Mouse (Mus musculus) monocyte, adult 5-6 weeks (primary cell): ENCODE results near the gene H2afy. TPM values are rescaled to one million over a fixed set of nuclear protein-coding genes. Genes with fewer than 3 reads are reported as not detected.

Experiments
- ATAC-seq: fragments of 153-309, 156-312 bp; replicated peaks from 2 replicates; pipeline ENCODE4 v1.8.0; 2017; ENCODE audit warnings: mild to moderate bottlenecking; ENCODE audit not compliant: low TSS enrichment, insufficient number of reproducible peaks, severe bottlenecking, poor library complexity, low FRiP score
- total RNA-seq: library from RNA; stranded (forward); fragments of 200-1000, 200-491, 200-594 nt; gene quantifications from 3 replicates; pipeline ENCODE4 v1.2.3, GENCODE M21; 2017

The H2afy gene
- total RNA-seq, 1 experiment from 2014 or later: 218 TPM

GRCm38 (mm10) chr13:56090597-56090996, 45.6 kb downstream of the H2afy start:
- ATAC-seq: no peak

GRCm38 (mm10) chr13:56088602-56089001, 47.6 kb downstream of the H2afy start:
- no peak for ATAC-seq

GRCm38 (mm10) chr13:56087936-56088335, 48.2 kb downstream of the H2afy start:
- ATAC-seq: no peak

- no peak for ATAC-seq
Measured at GRCm38 (mm10) chr13:56084146-56084905, 51.8 kb downstream of the H2afy start.

- ATAC-seq: no peak
Measured at GRCm38 (mm10) chr13:56081656-56082055, 54.5 kb downstream of the H2afy start.

GRCm38 (mm10) chr13:56079616-56080015, 56.5 kb downstream of the H2afy start:
- ATAC-seq: no peak

GRCm38 (mm10) chr13:56078724-56079262, 57.4 kb downstream of the H2afy start:
- ATAC-seq: no peak

- no peak for ATAC-seq
Measured at GRCm38 (mm10) chr13:56075930-56076329, 60.2 kb downstream of the H2afy start.

GRCm38 (mm10) chr13:56073186-56073585, 63.0 kb downstream of the H2afy start:
- ATAC-seq: no peak

- no peak for ATAC-seq
Measured at GRCm38 (mm10) chr13:56072268-56072607, 63.9 kb downstream of the H2afy start.

GRCm38 (mm10) chr13:56071586-56072267, 64.4 kb downstream of the H2afy start:
- no peak for ATAC-seq

GRCm38 (mm10) chr13:56069643-56070042, 66.5 kb downstream of the H2afy start:
- ATAC-seq: no peak

- ATAC-seq: no peak
Measured at GRCm38 (mm10) chr13:56068517-56068916, 67.6 kb downstream of the H2afy start.

GRCm38 (mm10) chr13:56066904-56067303, 69.3 kb downstream of the H2afy start:
- no peak for ATAC-seq

GRCm38 (mm10) chr13:56066152-56066551, 70.0 kb downstream of the H2afy start:
- no peak for ATAC-seq

GRCm38 (mm10) chr13:56057761-56058160, 78.4 kb downstream of the H2afy start:
- ATAC-seq: no peak

GRCm38 (mm10) chr13:56055720-56056119, 80.4 kb downstream of the H2afy start:
- no peak for ATAC-seq

- ATAC-seq: no peak
Measured at GRCm38 (mm10) chr13:56054089-56054488, 82.1 kb downstream of the H2afy start.

GRCm38 (mm10) chr13:56052781-56053180, 83.4 kb downstream of the H2afy start:
- no peak for ATAC-seq

- ATAC-seq: no peak
Measured at GRCm38 (mm10) chr13:56050246-56050645, 85.9 kb downstream of the H2afy start.
